Mouse (Mus musculus): Measurements from ENCODE around the gene Nrxn3. TPM values are rescaled to one million over a fixed set of nuclear protein-coding genes. Genes with fewer than 3 reads are reported as not detected.

The Nrxn3 gene
- polyA plus RNA-seq, 1 experiment from 2014 or later = 16.9 TPM

DNA sequence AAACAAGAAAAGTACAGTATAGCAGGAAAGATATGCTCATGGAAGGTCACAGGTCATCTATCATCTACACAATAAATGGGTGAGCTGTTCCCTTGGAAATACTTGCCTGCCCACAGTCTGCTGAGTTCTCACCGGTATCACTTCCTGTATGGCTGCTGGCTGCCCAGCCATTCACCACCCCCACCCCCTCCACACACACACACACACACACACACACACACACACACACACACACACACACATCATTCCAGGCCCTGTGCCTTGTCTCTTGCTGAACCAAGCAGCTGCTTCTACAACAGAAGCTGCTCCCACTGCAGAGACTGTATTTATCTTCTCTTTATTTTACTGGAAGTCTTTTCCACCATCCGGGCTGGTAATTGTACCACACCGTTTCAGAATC lies 1338.6 kb downstream of the Nrxn3 start:
- H3K9ac ChIP-seq (ENCODE audit: low read length) = no peak overlapping the region
- no peaks in the 10 kb centered on the region for H3K4me1 ChIP-seq (ENCODE audit: control insufficient read depth, insufficient read depth, low read length)
- H3K4me2 ChIP-seq = no peak overlapping the region
- no peak for DNase-seq (ENCODE audit: low spot score, missing footprints)
- H3K9me3 ChIP-seq (ENCODE audit: control insufficient read depth, low read length) = no peaks in the 10 kb centered on the region
- no peak overlapping the region for H3K27ac ChIP-seq (ENCODE audit: low read depth, low read length)
- no peaks in the 10 kb centered on the region for H3K27me3 ChIP-seq (ENCODE audit: control insufficient read depth, insufficient read depth, low read length)
- peak; percentile 33; the same call in 1 of the 2 replicates for ATAC-seq (ENCODE audit: low FRiP score)
- H3K36me3 ChIP-seq (ENCODE audit: control insufficient read depth, insufficient read depth, low read length) = no peaks in the 10 kb centered on the region
- H3K4me3 ChIP-seq (ENCODE audit: low read depth, low read length) = no peak overlapping the region
- 77% methylated on average over 3 of the region's 3 CpGs for WGBS

DNA sequence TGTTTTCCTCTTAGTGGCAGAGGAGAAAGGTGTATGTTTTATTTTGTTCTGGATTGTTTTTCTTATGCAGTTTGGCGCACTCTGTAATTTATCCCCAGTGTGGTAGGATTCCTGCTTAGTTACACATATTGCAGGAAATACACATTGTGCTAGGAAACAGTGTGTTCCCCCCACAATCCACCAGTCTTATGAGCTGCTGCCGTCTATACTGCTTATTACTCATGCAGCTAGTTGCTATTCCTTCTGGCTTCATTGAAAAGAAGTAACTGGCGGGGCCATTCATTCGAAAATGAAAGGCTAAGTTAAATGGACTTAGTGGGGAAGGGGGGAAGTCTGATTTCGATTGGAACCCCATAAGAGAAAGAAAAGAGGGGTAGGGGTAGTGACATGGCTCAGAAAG lies 1339.5 kb downstream of the Nrxn3 start:
- H3K27ac ChIP-seq (ENCODE audit: low read depth, low read length) = no peak overlapping the region
- H3K9ac ChIP-seq (ENCODE audit: low read length) = no peak overlapping the region
- WGBS = 46% methylated on average over 5 of the region's 5 CpGs
- no peaks in the 10 kb centered on the region for H3K36me3 ChIP-seq (ENCODE audit: control insufficient read depth, insufficient read depth, low read length)
- H3K4me2 ChIP-seq = no peak overlapping the region
- H3K4me1 ChIP-seq (ENCODE audit: control insufficient read depth, insufficient read depth, low read length) = no peaks in the 10 kb centered on the region
- H3K9me3 ChIP-seq (ENCODE audit: control insufficient read depth, low read length) = no peaks in the 10 kb centered on the region
- DNase-seq (ENCODE audit: low spot score, missing footprints) = peak; percentile 12
- no peak overlapping the region for H3K4me3 ChIP-seq (ENCODE audit: low read depth, low read length)
- ATAC-seq (ENCODE audit: low FRiP score) = 0 out of 2 replicates have a peak, but pooled peaks have one; percentile 35
- H3K27me3 ChIP-seq (ENCODE audit: control insufficient read depth, insufficient read depth, low read length) = no peaks in the 10 kb centered on the region

DNA sequence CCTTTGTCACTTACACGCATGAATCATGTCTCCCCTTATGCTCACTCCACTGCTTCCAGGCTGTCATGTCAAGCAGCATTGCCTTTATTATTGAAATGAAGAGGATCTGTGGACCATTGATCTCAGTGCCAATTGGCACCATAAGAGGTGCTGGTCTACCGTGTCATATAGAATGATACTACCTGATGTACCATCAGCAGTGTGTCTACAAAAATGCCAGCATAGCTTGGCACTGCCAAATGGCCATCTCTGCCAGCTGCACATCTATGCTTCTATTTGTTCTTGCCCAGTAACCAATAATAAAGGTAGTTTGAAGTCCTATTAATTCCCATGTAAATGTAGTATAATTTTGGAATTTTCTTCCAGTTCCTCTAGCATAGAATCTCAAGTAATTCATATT lies 1340.8 kb downstream of the Nrxn3 start:
- Histone ChIP-seq H3K9ac (ENCODE audit: low read length) (no peak overlapping the region), H3K36me3 (ENCODE audit: control insufficient read depth, insufficient read depth, low read length) (no peaks in the 10 kb centered on the region), H3K4me3 (ENCODE audit: low read depth, low read length) (no peak overlapping the region), H3K27me3 (ENCODE audit: control insufficient read depth, insufficient read depth, low read length) (no peaks in the 10 kb centered on the region), H3K4me1 (ENCODE audit: control insufficient read depth, insufficient read depth, low read length) (no peaks in the 10 kb centered on the region), H3K4me2 (no peak overlapping the region), H3K9me3 (ENCODE audit: control insufficient read depth, low read length) (no peaks in the 10 kb centered on the region), H3K27ac (ENCODE audit: low read depth, low read length) (no peak overlapping the region)
- ATAC-seq (ENCODE audit: low FRiP score) (no peak), DNase-seq (ENCODE audit: low spot score, missing footprints) (no peak)
- 78% methylated on average over 2 of the region's 2 CpGs for whole genome bisulfite sequencing

DNA sequence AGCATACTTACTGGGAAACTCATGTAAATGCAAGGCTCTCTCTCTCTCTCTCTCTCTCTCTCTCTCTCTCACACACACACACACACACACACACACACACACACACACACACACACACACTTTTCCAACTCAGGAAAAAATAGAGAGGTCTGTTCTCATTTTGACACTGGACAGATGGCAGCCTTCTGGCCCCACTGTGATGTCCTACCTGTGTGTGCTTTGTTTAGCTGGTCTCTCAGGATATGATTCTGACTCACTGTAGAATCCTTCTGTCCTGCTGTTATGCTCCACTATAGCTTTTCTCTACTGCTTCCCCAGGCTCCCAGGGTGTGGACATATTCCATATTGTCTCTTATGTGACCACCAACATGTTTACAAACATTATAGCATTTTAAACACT lies 1363.2 kb downstream of the Nrxn3 start:
- no peaks in the 10 kb centered on the region for H3K27me3 ChIP-seq (ENCODE audit: control insufficient read depth, insufficient read depth, low read length)
- H3K4me3 ChIP-seq (ENCODE audit: low read depth, low read length) = no peak overlapping the region
- H3K9ac ChIP-seq (ENCODE audit: low read length) = no peak overlapping the region
- no peaks in the 10 kb centered on the region for H3K36me3 ChIP-seq (ENCODE audit: control insufficient read depth, insufficient read depth, low read length)
- no peak overlapping the region for H3K4me2 ChIP-seq
- DNase-seq (ENCODE audit: low spot score, missing footprints) = no peak
- ATAC-seq (ENCODE audit: low FRiP score) = no peak
- no peaks in the 10 kb centered on the region for H3K9me3 ChIP-seq (ENCODE audit: control insufficient read depth, low read length)
- H3K27ac ChIP-seq (ENCODE audit: low read depth, low read length) = no peak overlapping the region
- H3K4me1 ChIP-seq (ENCODE audit: control insufficient read depth, insufficient read depth, low read length) = no peaks in the 10 kb centered on the region

DNA sequence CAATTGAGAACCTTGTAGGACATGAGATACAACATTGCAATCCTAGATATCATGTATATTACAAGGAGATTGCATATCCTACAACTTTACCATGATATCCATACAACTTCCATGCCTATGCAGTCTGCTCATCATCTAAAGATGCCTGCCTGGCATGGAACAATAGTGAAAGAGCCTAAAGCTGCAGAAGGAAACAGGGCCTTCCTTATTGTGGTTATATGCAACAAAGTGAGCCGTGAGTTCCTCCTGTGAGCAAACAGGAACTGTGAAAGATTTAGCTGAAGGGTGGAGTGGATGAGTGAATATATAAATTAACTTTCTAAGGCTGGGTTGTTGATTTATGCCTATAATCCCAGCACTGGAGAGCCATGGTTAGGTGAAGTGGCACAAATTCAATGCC lies 1373.1 kb downstream of the Nrxn3 start:
- no peak for ATAC-seq (ENCODE audit: low FRiP score)
- no peak overlapping the region for H3K4me3 ChIP-seq (ENCODE audit: low read depth, low read length)
- no peak overlapping the region for H3K27ac ChIP-seq (ENCODE audit: low read depth, low read length)
- H3K36me3 ChIP-seq (ENCODE audit: control insufficient read depth, insufficient read depth, low read length) = no peaks in the 10 kb centered on the region
- DNase-seq (ENCODE audit: low spot score, missing footprints) = no peak
- no peaks in the 10 kb centered on the region for H3K9me3 ChIP-seq (ENCODE audit: control insufficient read depth, low read length)
- WGBS = 74% methylated on average over 1 of the region's 1 CpGs
- no peaks in the 10 kb centered on the region for H3K4me1 ChIP-seq (ENCODE audit: control insufficient read depth, insufficient read depth, low read length)
- H3K4me2 ChIP-seq = no peak overlapping the region
- no peak overlapping the region for H3K9ac ChIP-seq (ENCODE audit: low read length)
- no peaks in the 10 kb centered on the region for H3K27me3 ChIP-seq (ENCODE audit: control insufficient read depth, insufficient read depth, low read length)

DNA sequence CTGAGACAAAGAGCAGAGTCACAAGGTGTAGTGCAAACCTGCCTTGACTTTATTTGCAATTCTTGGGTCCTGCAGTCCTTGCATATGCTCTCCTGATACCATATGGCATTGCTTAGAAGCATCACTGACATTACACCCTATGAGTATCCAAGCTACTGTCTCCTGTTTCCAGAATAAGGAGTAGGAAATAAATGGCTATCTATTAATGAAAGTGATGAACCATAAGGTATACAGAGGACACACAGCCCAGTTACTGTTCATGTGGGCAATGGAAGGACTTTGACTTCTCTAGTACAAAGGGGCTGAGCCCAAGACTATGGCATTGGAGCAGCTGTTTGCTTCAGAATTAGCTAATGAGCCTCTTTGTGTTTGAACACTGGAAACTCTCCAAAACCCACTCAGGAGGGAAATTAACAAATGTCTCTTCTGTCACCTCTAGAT lies 1390.7 kb downstream of the Nrxn3 start:
- no peak for DNase-seq (ENCODE audit: low spot score, missing footprints)
- H3K4me3 ChIP-seq (ENCODE audit: low read depth, low read length) = no peak overlapping the region
- no peaks in the 10 kb centered on the region for H3K9me3 ChIP-seq (ENCODE audit: control insufficient read depth, low read length)
- H3K27ac ChIP-seq (ENCODE audit: low read depth, low read length) = no peak overlapping the region
- H3K36me3 ChIP-seq (ENCODE audit: control insufficient read depth, insufficient read depth, low read length) = no peaks in the 10 kb centered on the region
- H3K9ac ChIP-seq (ENCODE audit: low read length) = no peak overlapping the region
- H3K27me3 ChIP-seq (ENCODE audit: control insufficient read depth, insufficient read depth, low read length) = no peaks in the 10 kb centered on the region
- ATAC-seq (ENCODE audit: low FRiP score) = no peak
- no peaks in the 10 kb centered on the region for H3K4me1 ChIP-seq (ENCODE audit: control insufficient read depth, insufficient read depth, low read length)
- no peak overlapping the region for H3K4me2 ChIP-seq

DNA sequence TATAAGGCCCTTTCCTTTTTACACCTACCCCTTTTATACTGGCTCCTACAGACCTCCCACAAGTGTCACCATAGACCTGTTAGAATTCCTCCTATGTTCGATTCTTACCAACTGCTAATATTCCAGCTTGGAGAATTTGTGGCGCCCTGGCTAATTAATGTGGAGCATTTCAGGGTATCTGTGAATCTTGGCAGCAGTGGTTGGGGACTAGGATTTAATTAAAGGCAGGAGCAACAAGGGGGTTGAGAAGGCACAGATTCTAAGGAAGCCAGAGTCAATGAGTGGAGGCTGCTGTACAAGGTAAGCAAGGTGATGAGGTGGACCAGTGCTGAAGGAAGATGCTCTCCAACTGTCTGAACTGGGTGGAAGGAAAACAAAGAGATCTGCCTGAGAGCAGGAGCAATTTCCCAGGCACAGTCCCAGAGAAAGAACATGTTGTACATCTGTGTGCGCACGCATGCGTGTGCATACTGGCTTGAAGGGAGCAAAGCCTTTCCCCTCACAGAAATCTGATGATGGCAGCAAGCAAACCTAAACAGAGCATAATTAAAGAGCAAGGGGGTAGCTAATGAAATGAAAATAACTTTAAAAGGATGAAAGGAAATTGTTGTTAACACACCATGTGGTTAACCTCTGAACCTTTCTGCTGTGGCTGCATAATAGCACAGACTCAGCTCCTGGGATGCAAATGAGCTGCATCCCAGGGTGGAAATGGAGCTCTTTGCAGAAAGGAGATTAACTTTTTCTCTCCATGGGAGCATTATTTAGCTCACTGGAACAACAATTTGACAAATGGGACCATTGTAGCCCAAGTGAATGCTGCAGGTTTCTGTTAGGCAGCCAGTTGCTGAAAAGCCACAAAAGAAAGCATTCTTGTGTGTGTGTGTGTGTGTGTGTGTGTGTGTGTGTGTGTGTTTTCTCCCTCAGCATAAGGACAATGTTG lies 1409.5 kb downstream of the Nrxn3 start:
- peaks cover 12% of the 10 kb centered on the region for H3K4me1 ChIP-seq (ENCODE audit: control insufficient read depth, insufficient read depth, low read length)
- H3K4me2 ChIP-seq = no peak overlapping the region
- ATAC-seq (ENCODE audit: low FRiP score) (peak; percentile 95), DNase-seq (ENCODE audit: low spot score, missing footprints) (peak; percentile 94)
- no peaks in the 10 kb centered on the region for H3K36me3 ChIP-seq (ENCODE audit: control insufficient read depth, insufficient read depth, low read length)
- H3K9me3 ChIP-seq (ENCODE audit: control insufficient read depth, low read length) = no peaks in the 10 kb centered on the region
- H3K4me3 ChIP-seq (ENCODE audit: low read depth, low read length) = no peak overlapping the region
- H3K27me3 ChIP-seq (ENCODE audit: control insufficient read depth, insufficient read depth, low read length) = peaks cover 3% of the 10 kb centered on the region; the same call in 1 of the 2 replicates
- peak overlapping the region; percentile 16; the same call in 1 of the 2 replicates for H3K9ac ChIP-seq (ENCODE audit: low read length)
- 26% methylated on average over 5 of the region's 5 CpGs for WGBS
- peak overlapping the region; percentile 51 for H3K27ac ChIP-seq (ENCODE audit: low read depth, low read length)

DNA sequence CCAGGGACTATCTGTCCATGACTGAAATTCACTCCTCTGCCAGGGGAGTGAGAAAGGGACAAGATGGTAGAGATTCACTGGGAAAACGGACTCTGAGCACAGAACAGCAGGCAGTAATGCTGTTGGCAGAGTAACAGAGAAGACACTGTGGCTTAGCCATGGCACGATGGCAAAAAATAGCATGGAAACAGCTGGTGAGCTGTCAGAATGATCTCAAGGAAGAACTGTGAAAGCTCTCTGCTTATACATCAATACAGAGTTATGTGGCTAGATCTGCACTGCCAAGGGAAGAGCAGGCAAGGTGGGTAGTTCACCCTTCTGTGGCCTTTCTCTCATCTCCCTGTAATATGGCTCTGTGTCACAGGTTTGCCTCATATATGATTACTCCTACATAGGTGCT lies 1419.3 kb downstream of the Nrxn3 start:
- no peak overlapping the region for H3K4me2 ChIP-seq
- H3K27me3 ChIP-seq (ENCODE audit: control insufficient read depth, insufficient read depth, low read length) = no peaks in the 10 kb centered on the region; the same call in 1 of the 2 replicates
- no peak for DNase-seq (ENCODE audit: low spot score, missing footprints)
- no peak overlapping the region for H3K4me3 ChIP-seq (ENCODE audit: low read depth, low read length)
- no peak overlapping the region for H3K9ac ChIP-seq (ENCODE audit: low read length)
- no peak overlapping the region for H3K27ac ChIP-seq (ENCODE audit: low read depth, low read length)
- no peaks in the 10 kb centered on the region for H3K9me3 ChIP-seq (ENCODE audit: control insufficient read depth, low read length)
- no peaks in the 10 kb centered on the region for H3K36me3 ChIP-seq (ENCODE audit: control insufficient read depth, insufficient read depth, low read length)
- WGBS = 85% methylated on average over 2 of the region's 2 CpGs
- ATAC-seq (ENCODE audit: low FRiP score) = no peak
- no peaks in the 10 kb centered on the region for H3K4me1 ChIP-seq (ENCODE audit: control insufficient read depth, insufficient read depth, low read length)

DNA sequence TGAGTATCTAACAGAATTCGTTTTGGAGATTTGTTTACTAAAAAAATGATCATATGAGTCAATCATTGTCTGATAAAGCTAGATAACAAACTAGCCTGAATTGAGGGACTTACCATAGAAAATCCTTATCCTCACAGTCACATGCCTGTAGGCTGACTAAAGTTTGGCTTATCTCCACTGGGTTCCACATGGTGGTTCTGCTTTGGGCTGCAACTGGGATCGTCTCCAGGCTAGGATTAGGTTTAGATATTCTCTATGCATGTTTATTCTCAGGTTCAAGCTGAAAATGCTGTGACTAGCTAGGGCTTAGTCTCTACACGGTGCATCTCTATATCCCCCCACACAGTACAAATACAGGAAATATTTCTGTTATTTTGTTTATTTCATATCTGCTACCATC lies 1421.6 kb downstream of the Nrxn3 start:
- H3K27ac ChIP-seq (ENCODE audit: low read depth, low read length) = no peak overlapping the region
- H3K9me3 ChIP-seq (ENCODE audit: control insufficient read depth, low read length) = no peaks in the 10 kb centered on the region
- no peaks in the 10 kb centered on the region for H3K4me1 ChIP-seq (ENCODE audit: control insufficient read depth, insufficient read depth, low read length)
- H3K4me3 ChIP-seq (ENCODE audit: low read depth, low read length) = no peak overlapping the region
- no peaks in the 10 kb centered on the region for H3K36me3 ChIP-seq (ENCODE audit: control insufficient read depth, insufficient read depth, low read length)
- ATAC-seq (ENCODE audit: low FRiP score) (no peak), DNase-seq (ENCODE audit: low spot score, missing footprints) (no peak)
- H3K27me3 ChIP-seq (ENCODE audit: control insufficient read depth, insufficient read depth, low read length) = no peaks in the 10 kb centered on the region; the same call in 1 of the 2 replicates
- no peak overlapping the region for H3K9ac ChIP-seq (ENCODE audit: low read length)
- WGBS = 85% methylated on average over 3 of the region's 3 CpGs
- H3K4me2 ChIP-seq = no peak overlapping the region

All from midbrain, embryonic 11.5 days (tissue).